Mouse (Mus musculus) heart, adult 2 months (tissue): Measurements from ENCODE around the gene Rerg. TPM values are rescaled to one million over a fixed set of nuclear protein-coding genes. Genes with fewer than 3 reads are reported as not detected.

Experiments used
- DNase-seq, 2 experiments: peaks; one replicate each; pipeline ENCODE4 v3.0.0; 2021
- H3K27ac ChIP-seq: fragments of 200-600 bp; 2 replicates; pipeline ENCODE4 v1.8.1; 2022
- H3K27me3 ChIP-seq: fragments of 200-500 bp; 2 replicates; pipeline ENCODE4 v1.6.1; 2012; ENCODE audit warnings: mild to moderate bottlenecking, low read length, inconsistent platforms, mixed read lengths; ENCODE audit not compliant: control insufficient read depth, insufficient read depth
- H3K36me3 ChIP-seq: fragments of 200-500 bp; 2 replicates; pipeline ENCODE4 v1.6.1; 2012; ENCODE audit warnings: low read length, inconsistent platforms; ENCODE audit not compliant: control insufficient read depth, insufficient read depth
- H3K4me1 ChIP-seq: fragments of 200-500 bp; 2 replicates; pipeline ENCODE4 v1.6.1; 2011; ENCODE audit warnings: low read length; ENCODE audit not compliant: control insufficient read depth, insufficient read depth
- H3K4me3 ChIP-seq: fragments of 200-600 bp; 2 replicates; pipeline ENCODE4 v1.8.1; 2022
- H3K79me2 ChIP-seq: fragments of 200-500 bp; replicated peaks from 2 replicates; pipeline ENCODE4 v1.6.1; 2012; ENCODE audit warnings: mild to moderate bottlenecking, inconsistent platforms, low read length, moderate library complexity, mixed read lengths; ENCODE audit not compliant: control insufficient read depth, insufficient read depth
- H3K9ac ChIP-seq: fragments of 200-500 bp; 2 replicates; pipeline ENCODE4 v1.6.1; 2012; ENCODE audit warnings: low read depth, mild to moderate bottlenecking, control low read depth, inconsistent platforms, low read length, mixed read lengths
- CTCF ChIP-seq: fragments of 200-600 bp; IDR thresholded peaks from 2 replicates; pipeline ENCODE4 v1.8.1; 2022; ENCODE audit warnings: antibody characterized with exemption, mild to moderate bottlenecking, moderate library complexity
- EP300 ChIP-seq: fragments of 200-500 bp; IDR thresholded peaks from 2 replicates; pipeline ENCODE4 v1.6.1; 2011; ENCODE audit warnings: low read depth, low read length, control low read depth; ENCODE audit not compliant: insufficient read depth
- POLR2A ChIP-seq: fragments of 200-500 bp; IDR thresholded peaks from 2 replicates; pipeline ENCODE4 v1.6.1; 2011; ENCODE audit warnings: mild to moderate bottlenecking, low read depth, low read length, control low read depth; ENCODE audit not compliant: insufficient read depth
- WGBS: fragments of 180-500 bp; shearing (Covaris S2); methylation state at CpG from one replicate; pipeline ENCODE4 v1.1.7; 2018; 5-methylcytosine and 5-hydroxymethylcytosine counted together
- intact Hi-C: fragments of 180-260 bp; cut with DNase I; formaldehyde crosslinking; loops from one replicate; pipeline ENCODE4 v1.15.1; 2025
- polyA plus RNA-seq: library from polyadenylated mRNA; depleted of rRNA; stranded (reverse); fragments of >200 nt; gene quantifications from 2 replicates; pipeline ENCODE4 v1.2.3, GENCODE M21; 2012
- total RNA-seq, 2 experiments: library from RNA; stranded (reverse); gene quantifications; 2 replicates each; pipeline ENCODE4 v1.2.3; 2021

Rerg gene
- total and polyA plus RNA-seq, 3 experiments, result 1.5 to 4.5 (median 3.2) TPM

- intact Hi-C loops, result no loop called here
- Histone ChIP-seq H3K27ac (no peak overlapping the region; the same call in 1 of the 2 replicates), H3K36me3 (no peaks in the 10 kb centered on the region), H3K9ac (no peak overlapping the region), H3K4me1 (peaks cover 4% of the 10 kb centered on the region), H3K79me2 (no peaks in the 10 kb centered on the region), H3K27me3 (no peaks in the 10 kb centered on the region), H3K4me3 (no peak overlapping the region)
- 78% methylated on average over 7 of the region's 7 CpGs for WGBS
- DNase-seq, result no peak
- peak; percentile 18; the same call in 1 of the 2 replicates for TF ChIP-seq CTCF
- TF ChIP-seq POLR2A, result no peak
These were observed 26.3 kb downstream of the Rerg start for GRCm38 (mm10) chr6:137143818-137144525.

GRCm38 (mm10) chr6:137142796-137143195 is 27.5 kb downstream of the Rerg start:
- Histone ChIP-seq H3K4me1 (peaks cover 4% of the 10 kb centered on the region), H3K27ac (no peak overlapping the region; the same call in 1 of the 2 replicates), H3K36me3 (no peaks in the 10 kb centered on the region), H3K9ac (no peak overlapping the region), H3K4me3 (peak overlapping the region; percentile 7; the same call in 1 of the 2 replicates), H3K79me2 (no peaks in the 10 kb centered on the region), H3K27me3 (no peaks in the 10 kb centered on the region)
- 0% methylated on average over 11 of the region's 11 CpGs for WGBS
- no peak for TF ChIP-seq POLR2A
- no peak for TF ChIP-seq EP300
- no peak for TF ChIP-seq CTCF
- no peak for DNase-seq
- intact Hi-C loops, result no loop called here

GRCm38 (mm10) chr6:137141247-137141820 is 29.0 kb downstream of the Rerg start:
- no peaks in the 10 kb centered on the region for H3K36me3 ChIP-seq
- no peak for DNase-seq
- H3K9ac ChIP-seq, result no peak overlapping the region
- no peak overlapping the region for H3K27ac ChIP-seq
- no peaks in the 10 kb centered on the region for H3K27me3 ChIP-seq
- no peaks in the 10 kb centered on the region for H3K79me2 ChIP-seq
- H3K4me3 ChIP-seq, result no peak overlapping the region
- peaks cover 4% of the 10 kb centered on the region for H3K4me1 ChIP-seq
- TF ChIP-seq POLR2A (no peak), CTCF (no peak), EP300 (no peak)
- intact Hi-C loops, result no loop called here
- 72% methylated on average over 5 of the region's 5 CpGs for WGBS

GRCm38 (mm10) chr6:137138822-137139221 is 31.5 kb downstream of the Rerg start:
- Histone ChIP-seq H3K4me3 (no peak overlapping the region), H3K36me3 (no peaks in the 10 kb centered on the region), H3K79me2 (no peaks in the 10 kb centered on the region), H3K27ac (no peak overlapping the region), H3K4me1 (no peaks in the 10 kb centered on the region; the same call in 1 of the 2 replicates), H3K27me3 (no peaks in the 10 kb centered on the region), H3K9ac (no peak overlapping the region)
- 60% methylated on average over 8 of the region's 8 CpGs for WGBS
- intact Hi-C loops, result no loop called here
- no peak for DNase-seq
- TF ChIP-seq EP300, result no peak

- Histone ChIP-seq H3K9ac (no peak overlapping the region), H3K27ac (0 out of 2 replicates have a peak overlapping the region, but pooled peaks have one; percentile 17), H3K4me3 (no peak overlapping the region), H3K4me1 (no peaks in the 10 kb centered on the region; the same call in 1 of the 2 replicates), H3K36me3 (no peaks in the 10 kb centered on the region), H3K79me2 (no peaks in the 10 kb centered on the region), H3K27me3 (no peaks in the 10 kb centered on the region)
- intact Hi-C loops, result no loop called here
- 40% methylated on average over 3 of the region's 3 CpGs for WGBS
- DNase-seq, result no peak
- no peak for TF ChIP-seq CTCF
- no peak for TF ChIP-seq EP300
- TF ChIP-seq POLR2A, result no peak
These were observed 31.9 kb downstream of the Rerg start for GRCm38 (mm10) chr6:137138391-137138790.

- H3K27me3 ChIP-seq, result no peaks in the 10 kb centered on the region
- no peaks in the 10 kb centered on the region; the same call in 1 of the 2 replicates for H3K4me1 ChIP-seq
- DNase-seq, result no peak
- H3K36me3 ChIP-seq, result no peaks in the 10 kb centered on the region
- TF ChIP-seq POLR2A (no peak), EP300 (no peak), CTCF (no peak)
- intact Hi-C loops, result no loop called here
- 48% methylated on average over 4 of the region's 4 CpGs for WGBS
- no peak overlapping the region for H3K4me3 ChIP-seq
- H3K9ac ChIP-seq, result no peak overlapping the region
- peak overlapping the region; percentile 84 for H3K27ac ChIP-seq
- no peaks in the 10 kb centered on the region for H3K79me2 ChIP-seq
These were observed 33.9 kb downstream of the Rerg start for GRCm38 (mm10) chr6:137136401-137136800.
